Mouse (Mus musculus): ENCODE data around the gene Diras2.
"Not testable (repeated sequence)": the region's sequence is repeated elsewhere in the genome, so short reads cannot be mapped to it uniquely, and the experiment has no call there.

The Diras2 gene

GRCm38 (mm10) chr13:52517021-52517420 lies 14.1 kb downstream of the Diras2 start:
- DNase-seq (ENCODE audit: low read depth) = no peak

- no peak for DNase-seq (ENCODE audit: low read depth)
Observed at GRCm38 (mm10) chr13:52516561-52516960, 14.5 kb downstream of the Diras2 start.

GRCm38 (mm10) chr13:52516051-52516450 lies 15.0 kb downstream of the Diras2 start:
- DNase-seq (ENCODE audit: low read depth) = peak; percentile 71

- DNase-seq (ENCODE audit: low read depth) = no peak
Observed at GRCm38 (mm10) chr13:52513554-52513953, 17.5 kb downstream of the Diras2 start.

- no peak for DNase-seq (ENCODE audit: low read depth)
Observed at GRCm38 (mm10) chr13:52512356-52512755, 18.7 kb downstream of the Diras2 start.

GRCm38 (mm10) chr13:52510172-52510880 lies 20.8 kb downstream of the Diras2 start:
- peak; percentile 19 for DNase-seq (ENCODE audit: low read depth)

GRCm38 (mm10) chr13:52507460-52508293 lies 23.4 kb downstream of the Diras2 start:
- DNase-seq (ENCODE audit: low read depth) = no peak

GRCm38 (mm10) chr13:52506822-52507221 lies 24.3 kb downstream of the Diras2 start:
- not testable (repeated sequence) for DNase-seq (ENCODE audit: low read depth)

- peak; percentile 41 for DNase-seq (ENCODE audit: low read depth)
Observed at GRCm38 (mm10) chr13:52505683-52506285, 25.3 kb downstream of the Diras2 start.

GRCm38 (mm10) chr13:52501686-52502085 lies 29.4 kb downstream of the Diras2 start:
- no peak for DNase-seq (ENCODE audit: low read depth)

GRCm38 (mm10) chr13:52497029-52497550 lies 34.0 kb downstream of the Diras2 start:
- no peak for DNase-seq (ENCODE audit: low read depth)

- peak; percentile 42 for DNase-seq (ENCODE audit: low read depth)
Observed at GRCm38 (mm10) chr13:52488821-52489220, 42.3 kb downstream of the Diras2 start.

GRCm38 (mm10) chr13:52484064-52484463 lies 47.0 kb downstream of the Diras2 start:
- DNase-seq (ENCODE audit: low read depth) = no peak

GRCm38 (mm10) chr13:52481786-52482185 lies 49.3 kb downstream of the Diras2 start:
- DNase-seq (ENCODE audit: low read depth) = peak; percentile 83

GRCm38 (mm10) chr13:52479146-52479545 lies 51.9 kb downstream of the Diras2 start:
- no peak for DNase-seq (ENCODE audit: low read depth)

GRCm38 (mm10) chr13:52476998-52477601 lies 54.0 kb downstream of the Diras2 start:
- DNase-seq (ENCODE audit: low read depth) = no peak

GRCm38 (mm10) chr13:52476222-52476621 lies 54.9 kb downstream of the Diras2 start:
- no peak for DNase-seq (ENCODE audit: low read depth)

GRCm38 (mm10) chr13:52475264-52475663 lies 55.8 kb downstream of the Diras2 start:
- no peak for DNase-seq (ENCODE audit: low read depth)

- DNase-seq (ENCODE audit: low read depth) = no peak
Observed at GRCm38 (mm10) chr13:52474807-52475206, 56.3 kb downstream of the Diras2 start.

- DNase-seq (ENCODE audit: low read depth) = peak; percentile 89
Observed at GRCm38 (mm10) chr13:52469795-52470690, 61.0 kb downstream of the Diras2 start.

GRCm38 (mm10) chr13:52465141-52465540 lies 65.9 kb downstream of the Diras2 start:
- no peak for DNase-seq (ENCODE audit: low read depth)
